Mouse (Mus musculus) embryonic fibroblast, embryonic 13.5 days (primary cell): ENCODE results near the gene P2rx6. TPM values are rescaled to one million over a fixed set of nuclear protein-coding genes. Genes with fewer than 3 reads are reported as not detected.
"Not testable (repeated sequence)": the region's sequence is repeated elsewhere in the genome, so short reads cannot be mapped to it uniquely, and the experiment has no call there.

Experiments
- H3K27ac ChIP-seq: 2 replicates; pipeline ENCODE4 v1.5.1; 2012; ENCODE audit warnings: low read length, control low read depth, inconsistent platforms; ENCODE audit not compliant: insufficient read depth
- H3K4me1 ChIP-seq: 2 replicates; pipeline ENCODE4 v1.6.1; 2011; ENCODE audit warnings: low read length; ENCODE audit not compliant: control insufficient read depth, insufficient read depth
- H3K4me3 ChIP-seq: 2 replicates; pipeline ENCODE4 v1.5.1; 2011; ENCODE audit warnings: mild to moderate bottlenecking, control low read depth, low read length; ENCODE audit not compliant: insufficient read depth
- CTCF ChIP-seq: IDR thresholded peaks from 2 replicates; pipeline ENCODE4 v1.5.1; 2011; ENCODE audit warnings: mild to moderate bottlenecking, control low read depth, low read length, moderate library complexity, borderline replicate concordance; ENCODE audit not compliant: insufficient read depth
- POLR2A ChIP-seq: IDR thresholded peaks from 2 replicates; pipeline ENCODE4 v1.6.1; 2011; ENCODE audit warnings: low read depth, mild to moderate bottlenecking, control low read depth, low read length, moderate library complexity
- polyA plus RNA-seq: library from polyadenylated mRNA; stranded (reverse); fragments of >200 nt; gene quantifications from 2 replicates; pipeline ENCODE4 v1.2.4, GENCODE M21; 2011; ENCODE audit warnings: low read depth; ENCODE audit not compliant: missing spikeins, insufficient read length

P2rx6 gene
- polyA plus RNA-seq, 1 experiment = 3.0 TPM

DNA sequence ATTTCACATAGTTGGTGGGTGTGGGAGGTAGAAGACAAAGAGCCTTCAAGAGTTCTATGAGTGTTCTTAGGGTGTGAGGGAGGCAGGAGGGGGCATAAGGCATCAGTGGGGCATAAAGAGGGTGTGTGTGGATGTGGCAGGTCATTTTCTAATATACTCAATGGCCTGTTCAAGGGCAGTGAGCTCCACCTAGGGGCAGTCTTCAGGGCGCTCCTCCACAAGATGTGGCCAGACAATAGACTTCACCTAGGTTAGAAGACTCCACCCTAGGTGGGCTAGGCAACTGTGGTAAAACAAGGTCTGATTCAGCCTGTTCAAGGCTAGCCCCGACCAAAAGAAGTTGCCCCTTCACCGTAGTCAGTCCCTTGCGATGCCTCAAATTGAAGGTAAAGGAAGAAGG is 29.4 kb upstream of the P2rx6 start:
- TF ChIP-seq POLR2A (no peak), CTCF (0 out of 2 replicates have a peak, but pooled peaks have one; percentile 14)
- Histone ChIP-seq H3K27ac (no peak overlapping the region), H3K4me3 (no peak overlapping the region), H3K4me1 (peaks cover 4% of the 10 kb centered on the region; the same call in 1 of the 2 replicates)

- H3K4me3 ChIP-seq = no peak overlapping the region
- no peak for TF ChIP-seq POLR2A
- no peak for TF ChIP-seq CTCF
- no peak overlapping the region for H3K27ac ChIP-seq
- H3K4me1 ChIP-seq = peaks cover 4% of the 10 kb centered on the region; the same call in 1 of the 2 replicates
Measured at GRCm38 (mm10) chr16:17532676-17533329, 28.9 kb upstream of the P2rx6 start.

GRCm38 (mm10) chr16:17536584-17536983 is 25.1 kb upstream of the P2rx6 start:
- H3K27ac ChIP-seq = no peak overlapping the region
- TF ChIP-seq POLR2A (no peak), CTCF (no peak)
- no peak overlapping the region for H3K4me3 ChIP-seq
- H3K4me1 ChIP-seq = peaks cover 13% of the 10 kb centered on the region

DNA sequence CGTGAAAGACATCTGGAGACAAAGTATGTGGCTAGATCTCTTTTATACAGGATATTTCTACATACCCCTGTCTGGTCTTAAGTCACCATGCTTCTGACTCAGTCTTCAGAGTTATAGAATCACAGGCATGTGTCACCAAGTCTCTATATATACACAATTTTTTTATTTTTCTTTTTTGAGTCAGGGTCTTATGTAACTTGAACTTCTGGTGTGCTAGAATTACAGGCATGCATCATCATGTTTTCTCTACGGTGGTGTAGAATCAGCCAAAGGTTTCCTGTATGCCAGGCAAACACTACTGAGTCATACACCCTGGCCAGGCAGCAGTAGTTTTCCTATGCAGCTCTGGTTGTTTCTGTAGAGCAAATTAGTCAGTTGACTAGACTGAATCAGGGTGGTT is 19.1 kb upstream of the P2rx6 start:
- Histone ChIP-seq H3K4me1 (peaks cover 13% of the 10 kb centered on the region), H3K27ac (peak overlapping the region; percentile 68)
- TF ChIP-seq POLR2A (no peak), CTCF (no peak)

GRCm38 (mm10) chr16:17552837-17553236 is 8.8 kb upstream of the P2rx6 start:
- TF ChIP-seq POLR2A (no peak), CTCF (no peak)
- H3K4me1 ChIP-seq = no peaks in the 10 kb centered on the region

More for the DNA sequence above, 19.1 kb upstream of the P2rx6 start:
- no peak overlapping the region for H3K4me3 ChIP-seq

DNA sequence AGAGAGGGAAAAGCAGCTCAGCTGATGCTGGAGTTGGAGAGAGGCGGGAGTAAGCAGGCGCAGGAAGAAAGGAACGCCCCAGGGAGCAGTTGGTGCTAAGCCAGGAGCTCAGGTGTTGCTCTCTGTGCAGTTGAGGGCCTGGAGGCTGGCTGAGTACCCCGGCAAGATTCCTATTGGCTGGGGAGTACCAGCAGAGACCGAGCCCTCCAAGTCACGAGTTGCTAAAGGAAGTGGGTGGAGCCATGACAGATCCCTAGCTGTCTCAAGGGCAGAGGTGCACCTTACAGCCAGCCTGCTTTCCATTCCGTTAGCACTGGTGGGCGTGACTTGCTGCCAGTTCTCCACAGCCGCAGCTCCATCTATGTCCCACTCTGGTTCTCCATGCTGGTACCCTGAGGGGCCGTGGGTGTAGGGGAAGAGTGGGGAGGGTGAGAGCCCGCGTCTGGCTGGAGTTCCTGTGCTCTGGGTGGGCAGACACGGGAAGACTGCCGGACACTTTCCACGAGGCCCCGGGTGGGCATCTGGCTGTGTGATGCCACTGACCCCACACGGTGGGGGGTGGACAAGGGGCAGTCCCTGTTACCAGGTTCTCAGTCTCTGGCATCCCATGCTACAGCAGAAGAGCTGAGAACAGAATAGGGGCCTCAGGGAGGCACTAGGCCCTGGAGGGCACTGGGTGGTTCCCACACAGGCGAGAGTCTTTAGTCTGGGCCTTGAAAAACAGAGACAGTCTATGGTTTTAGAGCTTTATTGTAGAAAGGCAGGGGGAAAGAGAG is 7.6 kb upstream of the P2rx6 start:
- Histone ChIP-seq H3K4me3 (no peak overlapping the region), H3K27ac (no peak overlapping the region), H3K4me1 (peaks cover 5% of the 10 kb centered on the region; the same call in 1 of the 2 replicates)
- no peak for TF ChIP-seq CTCF
- no peak for TF ChIP-seq POLR2A

More at GRCm38 (mm10) chr16:17552837-17553236, 8.8 kb upstream of the P2rx6 start:
- no peak overlapping the region for H3K27ac ChIP-seq
- H3K4me3 ChIP-seq = no peak overlapping the region

- not testable (repeated sequence) for H3K27ac ChIP-seq, H3K4me1 ChIP-seq, H3K4me3 ChIP-seq
Measured at GRCm38 (mm10) chr16:17554702-17555101, 7.0 kb upstream of the P2rx6 start.

DNA sequence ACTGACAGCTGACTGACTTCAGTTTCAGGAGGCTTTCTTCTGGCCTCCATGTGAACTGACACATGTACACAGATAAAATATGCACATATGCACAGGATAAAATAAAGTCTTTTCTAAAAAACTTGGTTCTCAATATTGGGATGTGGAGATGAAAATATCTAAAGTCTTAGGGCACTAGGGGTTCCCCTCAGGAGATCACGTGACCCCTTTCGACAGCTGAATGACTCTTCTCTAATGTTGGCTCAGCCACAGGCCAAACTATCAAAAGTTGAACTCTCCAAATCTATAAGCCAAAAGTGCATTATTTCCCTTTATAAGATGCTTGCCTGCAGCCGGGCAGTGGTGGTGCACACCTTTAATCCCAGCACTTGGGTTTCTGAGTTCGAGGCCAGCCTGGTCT is 5.5 kb upstream of the P2rx6 start:
- no peak for TF ChIP-seq POLR2A
- TF ChIP-seq CTCF = no peak
- Histone ChIP-seq H3K4me1 (peaks cover 10% of the 10 kb centered on the region; the same call in 1 of the 2 replicates), H3K4me3 (no peak overlapping the region), H3K27ac (no peak overlapping the region)

- peaks cover 13% of the 10 kb centered on the region; the same call in 1 of the 2 replicates for H3K4me1 ChIP-seq
- H3K4me3 ChIP-seq = no peak overlapping the region
- TF ChIP-seq CTCF (no peak), POLR2A (no peak)
- H3K27ac ChIP-seq = no peak overlapping the region
Measured at GRCm38 (mm10) chr16:17556907-17557306, 4.8 kb upstream of the P2rx6 start.

DNA sequence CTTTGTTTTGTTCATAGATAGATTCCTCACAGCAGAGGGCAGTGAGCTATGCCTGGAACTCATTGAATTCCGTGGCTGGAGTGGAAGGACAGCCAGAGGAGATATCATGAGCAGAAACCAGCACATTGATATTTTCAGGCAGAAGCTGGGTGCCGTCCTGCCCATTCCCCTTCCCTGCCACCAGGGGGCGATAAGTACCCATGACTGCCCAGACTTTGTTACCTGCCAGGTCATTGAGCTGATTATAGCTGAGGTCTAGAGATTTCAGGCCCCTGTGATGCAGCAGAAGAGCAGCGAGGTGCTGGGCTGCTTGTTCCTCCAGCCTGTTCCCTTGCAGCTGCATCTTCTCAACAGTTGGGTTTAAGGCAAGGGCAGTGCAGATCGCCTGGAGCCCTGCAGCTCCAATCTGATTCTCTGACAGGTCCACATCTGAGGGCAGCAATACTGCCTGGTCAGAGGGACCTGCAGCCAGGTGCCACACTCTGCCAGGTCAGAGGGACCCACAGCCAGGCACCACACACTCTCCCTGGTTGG is 3.7 kb upstream of the P2rx6 start:
- H3K4me1 ChIP-seq = peaks cover 13% of the 10 kb centered on the region; the same call in 1 of the 2 replicates
- H3K27ac ChIP-seq = no peak overlapping the region
- TF ChIP-seq CTCF = peak; percentile 97
- TF ChIP-seq POLR2A = no peak
- H3K4me3 ChIP-seq = no peak overlapping the region
